Mouse (Mus musculus) small intestine, adult 2 months (tissue): Measurements from ENCODE around the gene Bola2.

Experiments
- CTCF ChIP-seq: fragments of 200-500 bp; IDR thresholded peaks from 2 replicates; pipeline ENCODE4 v1.5.1; 2012; ENCODE audit warnings: low read depth, mild to moderate bottlenecking, control low read depth, inconsistent platforms, low read length, moderate library complexity, mixed read lengths; ENCODE audit not compliant: insufficient replicate concordance, insufficient read length; ENCODE audit errors: extremely low read depth
- POLR2A ChIP-seq: fragments of 200-500 bp; IDR thresholded peaks from 2 replicates; pipeline ENCODE4 v1.6.1; 2012; ENCODE audit warnings: low read depth, mild to moderate bottlenecking, control low read depth, inconsistent platforms, low read length, moderate library complexity

- TF ChIP-seq CTCF, result no peak
- no peak for TF ChIP-seq POLR2A
These were observed 46.8 kb downstream of the Bola2 start for GRCm38 (mm10) chr7:126741964-126742482.
